Mouse (Mus musculus): Measurements from ENCODE around the gene Ccdc9. TPM values are rescaled to one million over a fixed set of nuclear protein-coding genes. Genes with fewer than 3 reads are reported as not detected.
"Not testable (repeated sequence)": the region's sequence is repeated elsewhere in the genome, so short reads cannot be mapped to it uniquely, and the experiment has no call there.

The Ccdc9 gene
- polyA plus RNA-seq, 1 experiment from 2014 or later, result 23.4 TPM

GRCm38 (mm10) chr7:16310020-16310520, 23.5 kb upstream of the Ccdc9 start:
- H3K9me3 ChIP-seq (ENCODE audit: control insufficient read depth, low read depth, low read length), result no peaks in the 10 kb centered on the region
- 0 out of 2 replicates have a peak, but pooled peaks have one; percentile 3 for ATAC-seq (ENCODE audit: insufficient number of reproducible peaks, insufficient read depth, low FRiP score, low read depth)
- H3K27ac ChIP-seq (ENCODE audit: low read length), result peak overlapping the region; percentile 33; the same call in 1 of the 2 replicates
- WGBS, result 0% methylated on average over 49 of the region's 56 CpGs
- H3K9ac ChIP-seq (replicated peaks; ENCODE audit: low read depth, low read length), result peak overlapping the region; percentile 50
- H3K4me1 ChIP-seq (ENCODE audit: control insufficient read depth, insufficient read depth, low read length), result peaks cover 38% of the 10 kb centered on the region
- H3K36me3 ChIP-seq (ENCODE audit: control insufficient read depth, insufficient read depth, low read length), result no peaks in the 10 kb centered on the region
- H3K4me2 ChIP-seq (replicated peaks; ENCODE audit: low read depth, low read length), result peak overlapping the region; percentile 99
- no peaks in the 10 kb centered on the region for H3K27me3 ChIP-seq (ENCODE audit: control insufficient read depth, insufficient read depth, low read length)
- H3K4me3 ChIP-seq (ENCODE audit: low read depth, low read length), result peak overlapping the region; percentile 70

GRCm38 (mm10) chr7:16309318-16310019, 22.9 kb upstream of the Ccdc9 start:
- H3K36me3 ChIP-seq (ENCODE audit: control insufficient read depth, insufficient read depth, low read length), result no peaks in the 10 kb centered on the region
- H3K4me1 ChIP-seq (ENCODE audit: control insufficient read depth, insufficient read depth, low read length), result peaks cover 38% of the 10 kb centered on the region
- H3K4me3 ChIP-seq (ENCODE audit: low read depth, low read length), result peak overlapping the region; percentile 70
- peak overlapping the region; percentile 99 for H3K4me2 ChIP-seq (replicated peaks; ENCODE audit: low read depth, low read length)
- peak overlapping the region; percentile 23; the same call in 1 of the 2 replicates for H3K27ac ChIP-seq (ENCODE audit: low read length)
- no peaks in the 10 kb centered on the region for H3K27me3 ChIP-seq (ENCODE audit: control insufficient read depth, insufficient read depth, low read length)
- H3K9me3 ChIP-seq (ENCODE audit: control insufficient read depth, low read depth, low read length), result no peaks in the 10 kb centered on the region
- ATAC-seq (ENCODE audit: insufficient number of reproducible peaks, insufficient read depth, low FRiP score, low read depth), result peak; percentile 30; the same call in 1 of the 2 replicates
- WGBS, result under 1% methylated on average over 56 of the region's 61 CpGs
- peak overlapping the region; percentile 50 for H3K9ac ChIP-seq (replicated peaks; ENCODE audit: low read depth, low read length)

DNA sequence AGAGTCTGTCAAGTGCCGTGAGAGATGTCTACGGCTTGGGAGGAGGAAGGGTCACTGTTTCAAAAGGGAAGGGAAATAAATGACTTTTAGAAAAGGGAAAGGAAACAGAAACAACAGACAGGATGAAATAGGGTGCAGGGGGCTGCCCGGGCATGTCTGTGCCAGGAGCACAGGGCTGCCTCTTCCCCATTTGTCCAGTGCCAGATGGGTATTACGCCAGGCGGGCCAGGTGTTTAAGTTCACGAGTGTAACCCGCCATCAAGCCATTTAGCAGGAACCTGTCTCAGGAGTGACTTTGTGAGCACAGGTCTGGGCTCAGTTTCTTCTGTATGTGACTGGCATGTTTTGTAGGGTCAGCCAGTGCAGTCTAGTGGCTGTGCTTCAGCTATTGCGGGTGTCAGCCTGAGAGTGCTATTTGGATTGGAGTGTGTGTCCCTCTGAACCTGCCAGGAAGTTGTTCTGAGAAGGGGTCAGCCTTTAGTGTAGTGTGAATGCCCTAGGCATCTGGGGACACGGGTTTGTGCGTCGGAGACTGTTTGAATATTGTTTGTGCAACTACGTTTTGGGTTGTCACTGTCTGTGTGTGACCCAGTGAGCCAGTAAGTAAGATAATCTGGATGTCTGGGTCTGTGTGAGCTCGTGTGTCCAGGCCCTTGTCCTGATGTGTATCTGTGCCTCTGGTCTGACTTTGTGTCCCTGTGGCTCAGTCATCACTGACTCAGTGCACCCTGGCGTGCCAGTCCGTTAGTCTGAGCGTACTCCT, 22.1 kb upstream of the Ccdc9 start:
- 33% methylated on average over 16 of the region's 16 CpGs for WGBS
- peaks cover 38% of the 10 kb centered on the region for H3K4me1 ChIP-seq (ENCODE audit: control insufficient read depth, insufficient read depth, low read length)
- ATAC-seq (ENCODE audit: insufficient number of reproducible peaks, insufficient read depth, low FRiP score, low read depth), result no peak

GRCm38 (mm10) chr7:16308093-16308492, 21.5 kb upstream of the Ccdc9 start, which contains the start of gene Bbc3:
Gene Bbc3 (plus strand): TSS chr7:16308393.
- H3K27me3 ChIP-seq (ENCODE audit: control insufficient read depth, insufficient read depth, low read length); H3K9ac ChIP-seq (replicated peaks; ENCODE audit: low read depth, low read length); H3K9me3 ChIP-seq (ENCODE audit: control insufficient read depth, low read depth, low read length); H3K36me3 ChIP-seq (ENCODE audit: control insufficient read depth, insufficient read depth, low read length); ATAC-seq (ENCODE audit: insufficient number of reproducible peaks, insufficient read depth, low FRiP score, low read depth): not testable (repeated sequence)
- WGBS, result 29% methylated on average over 1 of the region's 1 CpGs
- peak within 1 kb of the TSS; percentile 23; the same call in 1 of the 2 replicates for H3K27ac ChIP-seq (ENCODE audit: low read length)
- H3K4me1 ChIP-seq (ENCODE audit: control insufficient read depth, insufficient read depth, low read length), result peaks cover 35% of the 10 kb centered on the region
- H3K4me3 ChIP-seq (ENCODE audit: low read depth, low read length), result peak within 1 kb of the TSS; percentile 70
- peak within 1 kb of the TSS; percentile 99 for H3K4me2 ChIP-seq (replicated peaks; ENCODE audit: low read depth, low read length)

More for the DNA sequence above, 22.1 kb upstream of the Ccdc9 start:
- peak overlapping the region; percentile 23; the same call in 1 of the 2 replicates for H3K27ac ChIP-seq (ENCODE audit: low read length)
- no peaks in the 10 kb centered on the region for H3K9me3 ChIP-seq (ENCODE audit: control insufficient read depth, low read depth, low read length)
- H3K27me3 ChIP-seq (ENCODE audit: control insufficient read depth, insufficient read depth, low read length), result no peaks in the 10 kb centered on the region
- H3K4me3 ChIP-seq (ENCODE audit: low read depth, low read length), result peak overlapping the region; percentile 70
- no peak overlapping the region for H3K9ac ChIP-seq (replicated peaks; ENCODE audit: low read depth, low read length)
- H3K4me2 ChIP-seq (replicated peaks; ENCODE audit: low read depth, low read length), result peak overlapping the region; percentile 99
- no peaks in the 10 kb centered on the region for H3K36me3 ChIP-seq (ENCODE audit: control insufficient read depth, insufficient read depth, low read length)

DNA sequence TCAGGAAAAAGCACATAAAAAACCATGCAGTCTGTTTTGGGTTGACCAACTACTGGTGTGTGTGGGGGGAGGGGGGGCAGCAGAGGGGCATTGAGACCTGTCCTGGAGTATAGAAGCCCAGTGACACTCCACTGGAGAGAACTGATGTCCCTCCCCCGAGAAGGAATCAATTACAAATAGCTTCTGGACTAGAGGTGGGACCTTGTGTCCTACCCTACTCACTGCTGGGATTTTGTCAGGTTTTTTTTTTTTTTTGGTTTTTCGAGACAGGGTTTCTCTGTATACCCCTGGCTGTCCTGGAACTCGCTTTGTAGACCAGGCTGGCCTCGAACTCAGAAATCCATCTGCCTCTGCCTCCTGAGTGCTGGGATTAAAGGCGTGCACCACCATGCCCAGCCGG, 20.5 kb upstream of the Ccdc9 start:
- peaks cover 28% of the 10 kb centered on the region; the same call in 1 of the 2 replicates for H3K4me1 ChIP-seq (ENCODE audit: control insufficient read depth, insufficient read depth, low read length)
- not testable (repeated sequence) for H3K27me3 ChIP-seq (ENCODE audit: control insufficient read depth, insufficient read depth, low read length); H3K9ac ChIP-seq (replicated peaks; ENCODE audit: low read depth, low read length); H3K4me2 ChIP-seq (replicated peaks; ENCODE audit: low read depth, low read length); H3K36me3 ChIP-seq (ENCODE audit: control insufficient read depth, insufficient read depth, low read length); H3K4me3 ChIP-seq (ENCODE audit: low read depth, low read length); H3K27ac ChIP-seq (ENCODE audit: low read length); ATAC-seq (ENCODE audit: insufficient number of reproducible peaks, insufficient read depth, low FRiP score, low read depth); H3K9me3 ChIP-seq (ENCODE audit: control insufficient read depth, low read depth, low read length)
- 71% methylated on average over 6 of the region's 6 CpGs for WGBS

DNA sequence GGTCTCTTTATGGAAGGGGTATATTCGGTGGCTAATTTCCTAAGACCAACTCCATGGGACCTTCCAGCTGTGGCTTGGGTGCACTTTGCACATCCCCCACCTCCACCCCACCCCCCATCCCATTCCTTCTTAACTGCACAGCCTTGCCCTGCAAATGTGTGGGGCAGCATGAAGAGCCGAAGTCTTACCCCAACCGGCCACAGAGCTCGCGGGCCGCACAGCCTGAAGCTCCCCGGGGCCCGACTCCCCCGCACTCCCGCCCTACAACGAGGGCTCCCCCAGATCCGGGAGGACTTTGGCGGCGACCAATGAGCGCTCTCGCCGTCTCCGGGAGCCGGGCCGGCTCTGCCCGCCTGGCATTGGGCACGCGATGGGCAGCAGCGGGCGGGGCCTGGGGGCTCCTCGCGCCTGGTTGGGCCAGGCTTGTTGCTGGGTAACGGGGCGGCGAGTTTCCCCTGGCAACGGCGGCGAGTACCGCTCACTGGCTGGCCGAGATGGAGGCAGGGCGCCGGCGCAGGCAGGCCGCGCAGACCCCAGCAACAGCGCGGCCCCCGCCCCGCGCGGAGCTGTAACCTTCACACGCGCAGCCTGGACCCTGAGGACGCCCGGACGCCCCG, 12.9 kb upstream of the Ccdc9 start:
- Histone ChIP-seq H3K9ac (replicated peaks; ENCODE audit: low read depth, low read length) (0 out of 2 replicates have a peak overlapping the region, but pooled peaks have one; percentile 7), H3K4me2 (replicated peaks; ENCODE audit: low read depth, low read length) (peak overlapping the region; percentile 71), H3K27ac (ENCODE audit: low read length) (peak overlapping the region; percentile 1; the same call in 1 of the 2 replicates), H3K4me1 (ENCODE audit: control insufficient read depth, insufficient read depth, low read length) (0 out of 2 replicates have a peak, but pooled peaks cover 9% of the 10 kb centered on the region), H3K27me3 (ENCODE audit: control insufficient read depth, insufficient read depth, low read length) (no peaks in the 10 kb centered on the region), H3K4me3 (ENCODE audit: low read depth, low read length) (peak overlapping the region; percentile 31), H3K9me3 (ENCODE audit: control insufficient read depth, low read depth, low read length) (no peaks in the 10 kb centered on the region), H3K36me3 (ENCODE audit: control insufficient read depth, insufficient read depth, low read length) (no peaks in the 10 kb centered on the region)
- ATAC-seq (ENCODE audit: insufficient number of reproducible peaks, insufficient read depth, low FRiP score, low read depth), result peak; percentile 66
- 1% methylated on average over 52 of the region's 52 CpGs for WGBS

GRCm38 (mm10) chr7:16298927-16299326, 12.3 kb upstream of the Ccdc9 start:
- Histone ChIP-seq H3K27me3 (ENCODE audit: control insufficient read depth, insufficient read depth, low read length) (no peaks in the 10 kb centered on the region), H3K9ac (replicated peaks; ENCODE audit: low read depth, low read length) (no peak overlapping the region), H3K27ac (ENCODE audit: low read length) (no peak overlapping the region), H3K4me3 (ENCODE audit: low read depth, low read length) (no peak overlapping the region), H3K4me1 (ENCODE audit: control insufficient read depth, insufficient read depth, low read length) (0 out of 2 replicates have a peak, but pooled peaks cover 9% of the 10 kb centered on the region), H3K36me3 (ENCODE audit: control insufficient read depth, insufficient read depth, low read length) (no peaks in the 10 kb centered on the region), H3K9me3 (ENCODE audit: control insufficient read depth, low read depth, low read length) (no peaks in the 10 kb centered on the region), H3K4me2 (replicated peaks; ENCODE audit: low read depth, low read length) (peak overlapping the region; percentile 71; the same call in 1 of the 2 replicates)
- 81% methylated on average over 5 of the region's 5 CpGs for WGBS
- no peak for ATAC-seq (ENCODE audit: insufficient number of reproducible peaks, insufficient read depth, low FRiP score, low read depth)

GRCm38 (mm10) chr7:16297616-16298015, 11.0 kb upstream of the Ccdc9 start:
- 63% methylated on average over 2 of the region's 2 CpGs for WGBS
- no peak for ATAC-seq (ENCODE audit: insufficient number of reproducible peaks, insufficient read depth, low FRiP score, low read depth)
- no peaks in the 10 kb centered on the region for H3K9me3 ChIP-seq (ENCODE audit: control insufficient read depth, low read depth, low read length)

More at GRCm38 (mm10) chr7:16297616-16298015, 11.0 kb upstream of the Ccdc9 start:
- Histone ChIP-seq H3K36me3 (ENCODE audit: control insufficient read depth, insufficient read depth, low read length) (no peaks in the 10 kb centered on the region), H3K4me1 (ENCODE audit: control insufficient read depth, insufficient read depth, low read length) (0 out of 2 replicates have a peak, but pooled peaks cover 9% of the 10 kb centered on the region), H3K27ac (ENCODE audit: low read length) (no peak overlapping the region), H3K4me2 (replicated peaks; ENCODE audit: low read depth, low read length) (no peak overlapping the region), H3K27me3 (ENCODE audit: control insufficient read depth, insufficient read depth, low read length) (no peaks in the 10 kb centered on the region), H3K4me3 (ENCODE audit: low read depth, low read length) (no peak overlapping the region), H3K9ac (replicated peaks; ENCODE audit: low read depth, low read length) (no peak overlapping the region)
